Mouse (Mus musculus): ENCODE measurements around the gene Ankrd36.
"Not testable (repeated sequence)": the region's sequence is repeated elsewhere in the genome, so short reads cannot be mapped to it uniquely, and the experiment has no call there.

Ankrd36 gene

GRCm38 (mm10) chr11:5569474-5569873 lies at the start of gene Ankrd36:
Ankrd36 (plus strand) TSS chr11:5569684.
- no peak for DNase-seq (ENCODE audit: low spot score in 2 of 2)

- peak; percentile 98 to 99 for DNase-seq (ENCODE audit: low spot score in 2 of 2)
Measured at GRCm38 (mm10) chr11:5520412-5521265, 48.8 kb upstream of the Ankrd36 start, which contains the start of gene Xbp1. Xbp1 (plus strand) TSS chr11:5520659.

GRCm38 (mm10) chr11:5521266-5521515 lies 48.3 kb upstream of the Ankrd36 start:
- DNase-seq (ENCODE audit: low spot score in 2 of 2), result no peak

- DNase-seq (ENCODE audit: low spot score in 2 of 2), result peak; percentile 77 to 82
Measured at GRCm38 (mm10) chr11:5521516-5522291, 47.8 kb upstream of the Ankrd36 start.

- no peak for DNase-seq (ENCODE audit: low spot score in 2 of 2)
Measured at GRCm38 (mm10) chr11:5522798-5523415, 46.6 kb upstream of the Ankrd36 start.

GRCm38 (mm10) chr11:5525418-5525817 lies 44.1 kb upstream of the Ankrd36 start:
- DNase-seq (ENCODE audit: low spot score in 2 of 2), result no peak

GRCm38 (mm10) chr11:5526573-5527439 lies 42.7 kb upstream of the Ankrd36 start:
- DNase-seq (ENCODE audit: low spot score in 2 of 2), result no peak

- DNase-seq (ENCODE audit: low spot score in 2 of 2), result no peak
Measured at GRCm38 (mm10) chr11:5527865-5528523, 41.5 kb upstream of the Ankrd36 start.

- no peak for DNase-seq (ENCODE audit: low spot score in 2 of 2)
Measured at GRCm38 (mm10) chr11:5528841-5529240, 40.6 kb upstream of the Ankrd36 start.

- DNase-seq (ENCODE audit: low spot score in 2 of 2), result no peak
Measured at GRCm38 (mm10) chr11:5530172-5530571, 39.3 kb upstream of the Ankrd36 start.

GRCm38 (mm10) chr11:5530717-5531116 lies 38.8 kb upstream of the Ankrd36 start:
- DNase-seq (ENCODE audit: low spot score in 2 of 2), result no peak

- DNase-seq (ENCODE audit: low spot score in 2 of 2), result no peak
Measured at GRCm38 (mm10) chr11:5533108-5533507, 36.4 kb upstream of the Ankrd36 start.

- DNase-seq (ENCODE audit: low spot score in 2 of 2), result not testable (repeated sequence)
Measured at GRCm38 (mm10) chr11:5537454-5537853, 32.0 kb upstream of the Ankrd36 start.

- DNase-seq (ENCODE audit: low spot score in 2 of 2), result no peak
Measured at GRCm38 (mm10) chr11:5540331-5540730, 29.2 kb upstream of the Ankrd36 start.

- no peak for DNase-seq (ENCODE audit: low spot score in 2 of 2)
Measured at GRCm38 (mm10) chr11:5541230-5541798, 28.2 kb upstream of the Ankrd36 start.

- peak; percentile 93 to 94 for DNase-seq (ENCODE audit: low spot score in 2 of 2)
Measured at GRCm38 (mm10) chr11:5541799-5542481, 27.5 kb upstream of the Ankrd36 start, which contains the start of gene Ccdc117. Ccdc117 (minus strand) TSS chr11:5542187.

GRCm38 (mm10) chr11:5542482-5543185 lies 26.9 kb upstream of the Ankrd36 start:
- DNase-seq (ENCODE audit: low spot score in 2 of 2), result no peak

GRCm38 (mm10) chr11:5543281-5543680 lies 26.2 kb upstream of the Ankrd36 start:
- DNase-seq (ENCODE audit: low spot score in 2 of 2), result no peak

- DNase-seq (ENCODE audit: low spot score in 2 of 2), result not testable (repeated sequence)
Measured at GRCm38 (mm10) chr11:5544709-5545108, 24.8 kb upstream of the Ankrd36 start.
